22 mouse cellular contexts compared by ENCODE assay signal in the genomic region with DNA sequence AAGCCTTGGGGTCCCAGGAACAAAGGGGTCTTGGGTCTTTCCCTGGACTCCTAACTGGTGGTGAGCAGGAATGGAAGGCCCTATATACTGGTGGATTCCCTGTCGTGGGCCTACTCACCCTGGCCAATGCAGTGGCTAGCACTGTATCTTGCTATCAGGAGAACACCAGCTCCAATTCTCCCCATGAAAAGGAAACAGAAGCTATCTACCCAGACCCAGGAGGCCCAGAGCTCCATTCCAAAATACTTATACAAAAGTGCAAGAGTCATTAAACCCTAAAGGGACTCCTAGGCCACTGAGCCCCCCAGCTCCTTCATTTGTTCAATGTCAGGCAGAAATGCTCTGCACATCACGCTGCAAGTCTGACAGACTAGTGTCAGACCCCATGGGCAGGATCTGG. TPM values are rescaled to one million over a fixed set of nuclear protein-coding genes. Genes with fewer than 3 reads are reported as not detected.
A peak's percentile ranks its signal among the peaks of the same experiment; 100 is the strongest.
DNase-seq lines count a peak whose midpoint lies in the region; ATAC-seq and TF ChIP-seq lines count a peak whose summit lies in the region.
"Had no signal": no experiment of that assay in that cellular context is flagged by ENCODE, and none has a peak within 500 bp of the region (broad histone marks: within the 10 kb centered on the region; RNA-seq: fewer than 3 reads in every experiment).

No protein-coding gene starts in this region.

- H3K4me1 ChIP-seq in hindbrain, postnatal 0 days (ENCODE audit: insufficient read depth, low read length) = peaks cover 10% of the 10 kb centered on the region
- peaks cover 5% of the 10 kb centered on the region; the same call in 1 of the 2 replicates for H3K4me1 ChIP-seq in hindbrain, embryonic 11.5 days (replicated peaks; ENCODE audit: control insufficient read depth, insufficient read depth, low read length)
- peaks cover 69% of the 10 kb centered on the region for H3K4me1 ChIP-seq in liver, embryonic 13.5 days (replicated peaks)
- peaks cover 69% of the 10 kb centered on the region for H3K4me1 ChIP-seq in neural tube, embryonic 13.5 days (replicated peaks)

- H3K4me3 ChIP-seq in hindbrain, postnatal 0 days (ENCODE audit: low read length) = no peak overlapping the region
- H3K4me3 ChIP-seq in hindbrain, embryonic 11.5 days (ENCODE audit: low read depth, low read length) = no peak overlapping the region
- H3K4me3 ChIP-seq in liver, embryonic 13.5 days (replicated peaks) = no peak overlapping the region
- no peak overlapping the region for H3K4me3 ChIP-seq in neural tube, embryonic 13.5 days
- H3K4me3 ChIP-seq: embryonic facial prominence, embryonic 15.5 days; heart, embryonic 10.5 days had no signal

- H3K9me3 ChIP-seq in hindbrain, postnatal 0 days (ENCODE audit: low read length) = no peaks in the 10 kb centered on the region
- no peaks in the 10 kb centered on the region for H3K9me3 ChIP-seq in hindbrain, embryonic 11.5 days (ENCODE audit: control insufficient read depth, low read length)
- no peaks in the 10 kb centered on the region for H3K9me3 ChIP-seq in liver, embryonic 13.5 days (replicated peaks)
- H3K9me3 ChIP-seq in neural tube, embryonic 13.5 days = no peaks in the 10 kb centered on the region
- H3K9me3 ChIP-seq: embryonic facial prominence, embryonic 15.5 days; heart, embryonic 10.5 days had no signal

- TF ChIP-seq CTCF in hindbrain, postnatal 0 days (IDR thresholded peaks at IDR 0.05; ENCODE audit: low read depth) = no peak

- H3K9ac ChIP-seq in hindbrain, postnatal 0 days (replicated peaks; ENCODE audit: low read length) = 0 out of 2 replicates have a peak overlapping the region, but pooled peaks have one; percentile 9
- no peak overlapping the region for H3K9ac ChIP-seq in hindbrain, embryonic 11.5 days (ENCODE audit: low read depth, low read length)
- H3K9ac ChIP-seq in liver, embryonic 13.5 days = peak overlapping the region; percentile 75
- peak overlapping the region; percentile 38; the same call in 1 of the 2 replicates for H3K9ac ChIP-seq in neural tube, embryonic 13.5 days
- H3K9ac ChIP-seq: embryonic facial prominence, embryonic 15.5 days had no signal

- WGBS in hindbrain, postnatal 0 days = 68% methylated on average over 2 of the region's 2 CpGs
- WGBS in hindbrain, embryonic 11.5 days = 95% methylated on average over 2 of the region's 2 CpGs
- WGBS in liver, embryonic 13.5 days (ENCODE audit: insufficient replicate concordance) = 32% methylated on average over 2 of the region's 2 CpGs
- WGBS in neural tube, embryonic 13.5 days = 79% methylated on average over 2 of the region's 2 CpGs

- no peaks in the 10 kb centered on the region for H3K27me3 ChIP-seq in hindbrain, postnatal 0 days (ENCODE audit: insufficient read depth, low read length)
- 0 out of 2 replicates have a peak, but pooled peaks cover 2% of the 10 kb centered on the region for H3K27me3 ChIP-seq in hindbrain, embryonic 11.5 days (ENCODE audit: control insufficient read depth, insufficient read depth, low read length)
- H3K27me3 ChIP-seq in liver, embryonic 13.5 days = peaks cover 51% of the 10 kb centered on the region
- peaks cover 5% of the 10 kb centered on the region; the same call in 1 of the 2 replicates for H3K27me3 ChIP-seq in neural tube, embryonic 13.5 days

- ATAC-seq in hindbrain, postnatal 0 days = no peak
- ATAC-seq in hindbrain, embryonic 11.5 days (ENCODE audit: low FRiP score) = no peak
- ATAC-seq in common myeloid progenitor, adult 5-6 weeks (replicated peaks; ENCODE audit: low read depth, poor library complexity, severe bottlenecking) = 0 out of 2 replicates have a peak, but pooled peaks have one; percentile 9
- ATAC-seq in liver, embryonic 13.5 days (ENCODE audit: low read depth) = peak; percentile 16; the same call in 1 of the 2 replicates
- no peak for ATAC-seq in neural tube, embryonic 13.5 days (ENCODE audit: low read depth)
- ATAC-seq: forebrain, embryonic 14.5 days; lung, postnatal 0 days; midbrain, embryonic 16.5 days had no signal

- intact Hi-C loops in left cerebral cortex, postnatal 10 days (cut with DNase I) = no loop called here

- H3K4me2 ChIP-seq in hindbrain, postnatal 0 days (ENCODE audit: low read depth, low read length) = no peak overlapping the region
- H3K4me2 ChIP-seq in hindbrain, embryonic 11.5 days (replicated peaks; ENCODE audit: low read depth, low read length) = no peak overlapping the region
- H3K4me2 ChIP-seq in liver, embryonic 13.5 days = no peak overlapping the region
- H3K4me2 ChIP-seq in neural tube, embryonic 13.5 days = peak overlapping the region; percentile 36
- H3K4me2 ChIP-seq: embryonic facial prominence, embryonic 15.5 days had no signal

- DNase-seq in hindbrain, postnatal 0 days (ENCODE audit: low spot score) = no peak
- DNase-seq in hindbrain, embryonic 11.5 days (ENCODE audit: low spot score) = no peak
- DNase-seq in liver, embryonic 13.5 days = peak; percentile 24
- DNase-seq in Muller cell, postnatal 12 days (ENCODE audit: inconsistent ontology term) = no peak
- no peak for DNase-seq in left cerebral cortex, adult 11 months (ENCODE audit: low spot score)
- DNase-seq in left cerebral cortex, postnatal 10 days (ENCODE audit: extremely low spot score in 1 of 2, low spot score in 2 of 2) = no peak
- DNase-seq: adrenal gland, adult 8-10 months; cerebellum, adult 18-20 months; cerebellum, postnatal 36 days; kidney, adult 2 months; right cerebral cortex, adult 18-20 months; thymus, adult 18-20 months; thymus, postnatal 4 days had no signal

- H3K36me3 ChIP-seq in hindbrain, postnatal 0 days (ENCODE audit: insufficient read depth, low read length) = no peaks in the 10 kb centered on the region
- no peaks in the 10 kb centered on the region for H3K36me3 ChIP-seq in hindbrain, embryonic 11.5 days (ENCODE audit: control insufficient read depth, insufficient read depth, low read length)
- H3K36me3 ChIP-seq in liver, embryonic 13.5 days = peaks cover 10% of the 10 kb centered on the region; the same call in 1 of the 2 replicates
- H3K36me3 ChIP-seq in neural tube, embryonic 13.5 days = peaks cover 4% of the 10 kb centered on the region; the same call in 1 of the 2 replicates
- H3K36me3 ChIP-seq: embryonic facial prominence, embryonic 15.5 days; heart, embryonic 10.5 days had no signal

- no peak overlapping the region for H3K27ac ChIP-seq in hindbrain, postnatal 0 days
- no peak overlapping the region for H3K27ac ChIP-seq in hindbrain, embryonic 11.5 days (ENCODE audit: low read depth, low read length)
- peak overlapping the region; percentile 97 for H3K27ac ChIP-seq in liver, embryonic 13.5 days
- no peak overlapping the region for H3K27ac ChIP-seq in neural tube, embryonic 13.5 days (replicated peaks)
- H3K27ac ChIP-seq: embryonic facial prominence, embryonic 15.5 days; kidney, postnatal 0 days; macrophage had no signal

RNA-seq across cellular contexts. Expression of a gene that starts 34.0 kb away (rescaled TPM):
- total RNA-seq in hindbrain, postnatal 0 days (2014; rRNA removed) = 50.1 and 61.4 TPM in 2 replicates
- polyA plus RNA-seq in hindbrain, postnatal 0 days (2015; fragmentation: Nextera tagmentation; extraction: Ambion mirVana) = 28.7 and 29.9 TPM in 2 replicates
- polyA plus RNA-seq in hindbrain, embryonic 11.5 days (2014; fragmentation: Nextera tagmentation; extraction: Ambion mirVana) = 5.7 and 7.2 TPM in 2 replicates
- total RNA-seq in common myeloid progenitor, adult 5-6 weeks (2017) = 0.87 and 4.1 TPM in 2 replicates
- polyA plus RNA-seq in liver, embryonic 13.5 days (2015; fragmentation: Nextera tagmentation; extraction: Ambion mirVana) = 2.5 and 3.6 TPM in 2 replicates
- polyA plus RNA-seq in neural tube, embryonic 13.5 days (2015; fragmentation: Nextera tagmentation; extraction: Ambion mirVana) = 18.0 and 19.2 TPM in 2 replicates
- 10 to 100 TPM; 45.6 to 46.4 TPM for total RNA-seq in left cerebral cortex, postnatal 10 days (2021)

Comparison
In these comparisons a context has a peak if more than half of its experiments do, and no peak if none do; other contexts are left out.
1. ATAC-seq: peak in common myeloid progenitor, adult 5-6 weeks (single experiment) and liver, embryonic 13.5 days (single experiment); none in hindbrain, postnatal 0 days (single experiment), hindbrain, embryonic 11.5 days (single experiment) and neural tube, embryonic 13.5 days (single experiment).